Mouse (Mus musculus): Measurements from ENCODE around the gene Bmp2k.

Gene Bmp2k

GRCm38 (mm10) chr5:96997310-96997801 lies at the start of gene Bmp2k:
Gene Bmp2k, plus strand, starts transcription at chr5:96997689.
- DNase-seq (ENCODE audit: low spot score): peak; percentile 87

- no peak for DNase-seq (ENCODE audit: low spot score)
Observed at GRCm38 (mm10) chr5:96948856-96949527, 48.5 kb upstream of the Bmp2k start.

- no peak for DNase-seq (ENCODE audit: low spot score)
Observed at GRCm38 (mm10) chr5:96949839-96950666, 47.4 kb upstream of the Bmp2k start.

DNA sequence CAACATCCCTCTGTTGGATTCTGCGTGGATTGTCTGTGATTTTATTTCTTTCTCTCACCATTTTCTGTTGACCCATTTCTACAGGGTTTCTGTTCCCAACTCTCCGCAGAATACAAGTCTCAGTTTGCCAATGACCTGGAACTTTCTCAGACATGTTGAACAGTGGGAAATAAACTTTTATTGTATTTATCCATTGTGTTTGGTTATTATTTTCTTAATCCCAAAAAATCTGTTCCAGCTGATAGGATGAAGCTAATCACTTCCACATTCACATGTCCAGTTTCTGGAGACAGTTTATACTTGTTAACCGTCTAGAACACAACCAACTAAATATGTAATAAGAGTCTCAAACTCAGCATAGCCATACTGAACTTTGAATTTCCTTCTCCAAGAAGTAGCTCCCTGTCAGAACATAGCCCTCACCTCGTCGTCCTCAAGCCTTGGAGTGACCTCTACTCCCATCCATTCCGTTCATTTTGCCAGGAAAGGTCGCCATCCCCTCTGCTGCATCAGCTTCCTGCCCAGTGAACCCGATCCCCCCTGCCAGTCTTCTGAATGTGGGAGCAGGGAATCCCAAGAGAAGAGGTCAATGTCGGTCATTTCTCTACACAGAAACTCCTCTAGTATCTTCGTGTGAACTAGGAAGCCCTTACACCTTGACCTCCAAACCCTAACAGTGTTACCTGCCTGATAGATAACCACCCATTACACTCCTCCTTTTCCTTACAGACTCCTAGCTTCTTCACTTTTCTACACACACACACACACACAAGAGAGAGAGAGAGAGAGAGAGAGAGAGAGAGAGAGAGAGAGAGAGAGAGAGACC lies 46.6 kb upstream of the Bmp2k start:
- DNase-seq (ENCODE audit: low spot score): no peak

DNA sequence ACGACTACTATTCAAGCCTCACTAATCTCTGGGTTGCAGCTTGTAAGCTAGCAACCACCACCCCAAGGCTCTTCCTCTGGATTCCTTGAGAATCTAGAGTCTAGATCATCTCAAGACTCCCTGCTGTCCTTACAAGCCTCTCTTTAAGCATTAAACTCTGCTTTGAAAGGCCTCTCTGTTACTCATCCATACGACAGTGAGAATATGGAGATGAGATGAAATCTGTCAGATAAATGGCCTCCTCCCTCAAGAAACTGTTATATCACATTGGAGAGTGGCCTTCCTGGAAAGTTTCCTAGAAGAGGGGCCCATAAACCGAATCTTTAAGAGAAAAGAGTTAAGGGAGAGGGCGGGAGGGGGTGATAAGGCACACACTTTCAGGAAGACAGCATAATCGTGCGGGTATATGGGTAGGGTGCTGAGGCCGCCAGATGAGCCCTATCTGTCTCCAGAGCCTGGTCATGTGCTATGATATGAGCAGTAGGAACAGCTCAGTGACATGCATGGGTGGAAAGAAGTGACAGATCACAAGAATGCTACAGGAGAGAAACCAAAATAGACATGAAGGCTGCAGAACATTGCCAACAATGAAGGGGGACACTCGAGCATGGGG lies 45.9 kb upstream of the Bmp2k start:
- no peak for DNase-seq (ENCODE audit: low spot score)

- no peak for DNase-seq (ENCODE audit: low spot score)
Observed at GRCm38 (mm10) chr5:96954040-96954439, 43.4 kb upstream of the Bmp2k start.

- DNase-seq (ENCODE audit: low spot score): no peak
Observed at GRCm38 (mm10) chr5:96954466-96955027, 42.9 kb upstream of the Bmp2k start.

DNA sequence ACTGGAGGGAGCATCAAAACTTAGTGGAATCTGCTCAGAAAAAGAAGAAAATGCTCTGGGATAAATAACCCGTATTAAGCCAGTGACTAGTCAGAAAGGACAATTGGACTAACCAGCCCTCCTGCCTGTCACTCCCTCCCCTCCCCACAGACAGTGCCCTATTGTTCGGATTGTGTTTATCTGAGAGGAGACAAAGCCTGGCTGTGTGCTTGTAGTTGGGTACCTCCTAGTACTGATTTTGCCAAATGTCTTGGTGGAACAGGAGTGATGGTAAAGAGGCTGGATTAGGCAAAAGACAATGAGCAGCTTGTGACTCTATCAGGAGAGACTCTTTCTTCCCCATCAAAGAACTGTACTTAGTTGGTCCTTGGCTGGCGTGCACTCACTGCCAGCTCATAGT lies 40.6 kb upstream of the Bmp2k start:
- DNase-seq (ENCODE audit: low spot score): peak; percentile 43

- no peak for DNase-seq (ENCODE audit: low spot score)
Observed at GRCm38 (mm10) chr5:96961122-96961521, 36.4 kb upstream of the Bmp2k start.

GRCm38 (mm10) chr5:96961852-96962251 lies 35.6 kb upstream of the Bmp2k start:
- DNase-seq (ENCODE audit: low spot score): no peak

- peak; percentile 55 for DNase-seq (ENCODE audit: low spot score)
Observed at GRCm38 (mm10) chr5:96962252-96962933, 35.1 kb upstream of the Bmp2k start.

DNA sequence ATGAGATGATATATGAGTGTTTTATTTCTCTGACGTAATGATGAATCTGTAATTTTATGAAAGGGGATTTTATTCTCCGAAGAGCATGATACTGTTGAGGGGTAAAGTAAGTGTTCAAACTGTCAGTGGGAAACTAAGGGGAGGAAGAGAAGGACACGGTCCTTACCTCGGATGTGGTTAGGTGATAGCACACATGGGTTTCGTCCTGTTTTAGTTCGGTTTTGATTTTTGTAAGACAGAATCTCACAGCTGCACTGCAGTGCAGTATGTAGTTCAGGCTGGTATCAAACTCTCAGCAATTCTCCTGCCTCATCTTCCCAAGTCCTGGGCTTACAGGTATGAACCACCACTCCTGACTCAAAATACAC lies 34.6 kb upstream of the Bmp2k start:
- no peak for DNase-seq (ENCODE audit: low spot score)

- DNase-seq (ENCODE audit: low spot score): no peak
Observed at GRCm38 (mm10) chr5:96964062-96965028, 33.1 kb upstream of the Bmp2k start.

- DNase-seq (ENCODE audit: low spot score): no peak
Observed at GRCm38 (mm10) chr5:96965029-96965403, 32.5 kb upstream of the Bmp2k start.

DNA sequence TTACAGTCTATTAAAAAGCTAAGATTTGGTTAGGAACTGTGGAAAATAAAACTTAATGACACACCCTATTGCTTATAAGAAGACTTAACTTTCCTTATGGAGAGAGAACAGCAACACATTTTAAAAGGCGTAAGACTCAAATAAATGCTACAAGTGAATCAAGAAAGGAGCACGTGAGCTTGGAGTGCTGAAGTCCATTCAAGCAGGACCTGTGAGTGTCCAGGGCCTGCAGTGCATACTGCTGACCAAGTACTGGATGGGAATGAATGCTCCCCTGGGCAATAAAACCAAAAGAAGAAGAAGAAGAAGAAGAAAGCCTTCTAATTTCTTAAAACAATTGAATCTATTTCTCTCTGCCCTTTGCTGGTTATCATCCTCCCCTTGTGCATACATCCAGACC lies 32.0 kb upstream of the Bmp2k start:
- DNase-seq (ENCODE audit: low spot score): no peak

DNA sequence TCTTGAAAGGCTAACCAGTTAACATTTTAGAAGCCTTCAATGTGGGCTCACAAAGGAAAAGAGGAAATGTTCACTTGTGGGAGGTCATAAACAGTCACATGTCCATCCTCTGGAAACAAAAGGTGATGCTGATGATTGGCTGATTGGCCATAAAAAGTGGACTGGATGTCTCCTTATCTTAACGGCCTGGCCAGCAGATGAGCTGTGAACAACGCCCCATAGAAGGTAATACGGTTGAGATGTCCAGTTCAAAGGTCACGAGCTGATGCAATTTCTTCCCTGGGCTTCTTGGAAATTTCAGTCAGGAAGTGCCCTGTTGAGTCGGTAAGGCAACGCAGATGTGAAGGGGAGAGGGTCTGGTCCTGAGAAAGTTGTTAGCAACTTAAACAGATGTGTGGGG lies 28.9 kb upstream of the Bmp2k start:
- DNase-seq (ENCODE audit: low spot score): no peak

- DNase-seq (ENCODE audit: low spot score): no peak
Observed at GRCm38 (mm10) chr5:96969032-96969431, 28.5 kb upstream of the Bmp2k start.

DNA sequence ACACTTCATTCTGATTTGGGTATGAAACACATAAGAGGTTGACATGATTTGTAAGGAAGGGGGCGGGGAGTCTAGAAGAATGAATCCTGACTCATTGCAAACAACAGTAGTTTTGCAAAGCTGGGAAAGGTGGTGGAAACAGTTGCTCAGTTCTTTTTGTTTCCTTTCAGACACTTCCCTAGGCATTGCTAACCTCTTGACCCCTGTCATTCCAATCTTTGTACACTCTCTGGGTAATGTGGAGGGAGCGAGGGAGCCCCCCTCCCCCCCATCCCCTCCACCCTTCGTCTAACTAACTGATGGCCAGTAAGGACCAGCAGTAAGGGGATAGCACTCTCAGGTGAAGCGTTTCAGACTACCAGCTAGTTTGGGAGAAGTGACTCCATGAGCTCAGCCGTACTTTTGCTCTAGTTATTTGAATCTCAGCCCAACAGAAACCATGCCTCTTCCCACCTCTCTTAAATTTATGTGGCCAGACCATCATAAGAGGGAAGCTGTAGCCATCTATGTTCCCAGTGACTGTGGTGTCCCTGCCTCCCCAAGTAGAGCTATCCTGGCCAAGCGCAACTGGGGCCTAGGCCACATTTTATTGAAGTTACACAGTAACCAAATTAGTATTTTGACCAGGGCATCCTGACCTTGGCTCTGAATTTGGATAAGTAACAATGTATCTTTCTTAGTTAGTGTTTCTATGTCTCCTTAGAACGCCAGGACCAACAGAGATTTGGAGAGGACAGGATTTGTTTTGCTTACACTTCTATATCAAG lies 27.6 kb upstream of the Bmp2k start:
- DNase-seq (ENCODE audit: low spot score): no peak

GRCm38 (mm10) chr5:96970472-96970848 lies 27.0 kb upstream of the Bmp2k start:
- no peak for DNase-seq (ENCODE audit: low spot score)

All from left cerebral cortex, adult 11 months (tissue).